Mouse (Mus musculus): ENCODE data around the gene Add2. TPM values are rescaled to one million over a fixed set of nuclear protein-coding genes. Genes with fewer than 3 reads are reported as not detected.
A peak's percentile ranks its signal among the peaks of the same experiment; 100 is the strongest.

Gene Add2
- polyA plus RNA-seq, 1 experiment from 2014 or later, result 108 TPM

- Histone ChIP-seq H3K9me3 (replicated peaks; ENCODE audit: control insufficient read depth, low read length) (no peaks in the 10 kb centered on the region), H3K4me3 (ENCODE audit: low read depth, low read length) (no peak overlapping the region), H3K9ac (ENCODE audit: low read length) (no peak overlapping the region), H3K4me2 (ENCODE audit: low read length) (no peak overlapping the region), H3K4me1 (ENCODE audit: control insufficient read depth, insufficient read depth, low read length) (no peaks in the 10 kb centered on the region), H3K27ac (ENCODE audit: low read depth, low read length) (no peak overlapping the region), H3K36me3 (ENCODE audit: control insufficient read depth, insufficient read depth, low read length) (no peaks in the 10 kb centered on the region), H3K27me3 (replicated peaks; ENCODE audit: control insufficient read depth, insufficient read depth, low read length) (no peaks in the 10 kb centered on the region)
- ATAC-seq (no peak), DNase-seq (ENCODE audit: low spot score) (no peak)
- WGBS, result 94% methylated on average over 6 of the region's 6 CpGs
Observed at GRCm38 (mm10) chr6:86144986-86145385, 116.5 kb downstream of the Add2 start.

- no peak overlapping the region for H3K4me3 ChIP-seq (ENCODE audit: low read depth, low read length)
- H3K27me3 ChIP-seq (replicated peaks; ENCODE audit: control insufficient read depth, insufficient read depth, low read length), result no peaks in the 10 kb centered on the region
- H3K4me1 ChIP-seq (ENCODE audit: control insufficient read depth, insufficient read depth, low read length), result no peaks in the 10 kb centered on the region
- DNase-seq (ENCODE audit: low spot score) (no peak), ATAC-seq (no peak)
- no peaks in the 10 kb centered on the region for H3K36me3 ChIP-seq (ENCODE audit: control insufficient read depth, insufficient read depth, low read length)
- no peak overlapping the region for H3K4me2 ChIP-seq (ENCODE audit: low read length)
- no peaks in the 10 kb centered on the region for H3K9me3 ChIP-seq (replicated peaks; ENCODE audit: control insufficient read depth, low read length)
- H3K27ac ChIP-seq (ENCODE audit: low read depth, low read length), result no peak overlapping the region
- H3K9ac ChIP-seq (ENCODE audit: low read length), result no peak overlapping the region
- 81% methylated on average over 4 of the region's 4 CpGs for WGBS
Observed at GRCm38 (mm10) chr6:86148518-86148917, 120.0 kb downstream of the Add2 start.

GRCm38 (mm10) chr6:86149001-86149400, 120.5 kb downstream of the Add2 start:
- H3K9me3 ChIP-seq (replicated peaks; ENCODE audit: control insufficient read depth, low read length), result no peaks in the 10 kb centered on the region
- ATAC-seq, result no peak
- 59% methylated on average over 4 of the region's 4 CpGs for WGBS
- no peak overlapping the region for H3K4me3 ChIP-seq (ENCODE audit: low read depth, low read length)
- no peaks in the 10 kb centered on the region for H3K27me3 ChIP-seq (replicated peaks; ENCODE audit: control insufficient read depth, insufficient read depth, low read length)
- DNase-seq (ENCODE audit: low spot score), result no peak
- H3K27ac ChIP-seq (ENCODE audit: low read depth, low read length), result no peak overlapping the region
- no peaks in the 10 kb centered on the region for H3K4me1 ChIP-seq (ENCODE audit: control insufficient read depth, insufficient read depth, low read length)
- H3K36me3 ChIP-seq (ENCODE audit: control insufficient read depth, insufficient read depth, low read length), result no peaks in the 10 kb centered on the region
- no peak overlapping the region for H3K4me2 ChIP-seq (ENCODE audit: low read length)
- H3K9ac ChIP-seq (ENCODE audit: low read length), result no peak overlapping the region

GRCm38 (mm10) chr6:86152676-86153075, 124.2 kb downstream of the Add2 start:
- ATAC-seq (no peak), DNase-seq (ENCODE audit: low spot score) (no peak)
- WGBS, result 95% methylated on average over 7 of the region's 7 CpGs
- Histone ChIP-seq H3K4me3 (ENCODE audit: low read depth, low read length) (no peak overlapping the region), H3K36me3 (ENCODE audit: control insufficient read depth, insufficient read depth, low read length) (no peaks in the 10 kb centered on the region), H3K4me2 (ENCODE audit: low read length) (no peak overlapping the region), H3K27ac (ENCODE audit: low read depth, low read length) (no peak overlapping the region), H3K9me3 (replicated peaks; ENCODE audit: control insufficient read depth, low read length) (no peaks in the 10 kb centered on the region), H3K4me1 (ENCODE audit: control insufficient read depth, insufficient read depth, low read length) (no peaks in the 10 kb centered on the region), H3K27me3 (replicated peaks; ENCODE audit: control insufficient read depth, insufficient read depth, low read length) (no peaks in the 10 kb centered on the region), H3K9ac (ENCODE audit: low read length) (no peak overlapping the region)

GRCm38 (mm10) chr6:86153436-86153990, 125.0 kb downstream of the Add2 start:
- no peak for ATAC-seq
- Histone ChIP-seq H3K27me3 (replicated peaks; ENCODE audit: control insufficient read depth, insufficient read depth, low read length) (no peaks in the 10 kb centered on the region), H3K9me3 (replicated peaks; ENCODE audit: control insufficient read depth, low read length) (no peaks in the 10 kb centered on the region), H3K9ac (ENCODE audit: low read length) (no peak overlapping the region), H3K36me3 (ENCODE audit: control insufficient read depth, insufficient read depth, low read length) (no peaks in the 10 kb centered on the region), H3K4me2 (ENCODE audit: low read length) (no peak overlapping the region), H3K4me3 (ENCODE audit: low read depth, low read length) (no peak overlapping the region), H3K4me1 (ENCODE audit: control insufficient read depth, insufficient read depth, low read length) (no peaks in the 10 kb centered on the region), H3K27ac (ENCODE audit: low read depth, low read length) (no peak overlapping the region)
- 78% methylated on average over 8 of the region's 8 CpGs for WGBS
- DNase-seq (ENCODE audit: low spot score), result no peak

- Histone ChIP-seq H3K27me3 (replicated peaks; ENCODE audit: control insufficient read depth, insufficient read depth, low read length) (no peaks in the 10 kb centered on the region), H3K4me3 (ENCODE audit: low read depth, low read length) (no peak overlapping the region), H3K4me1 (ENCODE audit: control insufficient read depth, insufficient read depth, low read length) (no peaks in the 10 kb centered on the region), H3K4me2 (ENCODE audit: low read length) (no peak overlapping the region), H3K9ac (ENCODE audit: low read length) (no peak overlapping the region), H3K27ac (ENCODE audit: low read depth, low read length) (no peak overlapping the region), H3K9me3 (replicated peaks; ENCODE audit: control insufficient read depth, low read length) (no peaks in the 10 kb centered on the region), H3K36me3 (ENCODE audit: control insufficient read depth, insufficient read depth, low read length) (no peaks in the 10 kb centered on the region)
- WGBS, result 83% methylated on average over 5 of the region's 5 CpGs
- DNase-seq (ENCODE audit: low spot score) (no peak), ATAC-seq (no peak)
Observed at GRCm38 (mm10) chr6:86154006-86154405, 125.5 kb downstream of the Add2 start.

- H3K4me1 ChIP-seq (ENCODE audit: control insufficient read depth, insufficient read depth, low read length), result no peaks in the 10 kb centered on the region
- no peak overlapping the region for H3K4me3 ChIP-seq (ENCODE audit: low read depth, low read length)
- no peaks in the 10 kb centered on the region for H3K9me3 ChIP-seq (replicated peaks; ENCODE audit: control insufficient read depth, low read length)
- H3K27ac ChIP-seq (ENCODE audit: low read depth, low read length), result no peak overlapping the region
- no peaks in the 10 kb centered on the region for H3K27me3 ChIP-seq (replicated peaks; ENCODE audit: control insufficient read depth, insufficient read depth, low read length)
- ATAC-seq (no peak), DNase-seq (ENCODE audit: low spot score) (no peak)
- H3K4me2 ChIP-seq (ENCODE audit: low read length), result no peak overlapping the region
- H3K9ac ChIP-seq (ENCODE audit: low read length), result no peak overlapping the region
- no peaks in the 10 kb centered on the region for H3K36me3 ChIP-seq (ENCODE audit: control insufficient read depth, insufficient read depth, low read length)
- 75% methylated on average over 2 of the region's 2 CpGs for WGBS
Observed at GRCm38 (mm10) chr6:86154481-86154880, 126.0 kb downstream of the Add2 start.

- no peak overlapping the region for H3K4me3 ChIP-seq (ENCODE audit: low read depth, low read length)
- H3K36me3 ChIP-seq (ENCODE audit: control insufficient read depth, insufficient read depth, low read length), result no peaks in the 10 kb centered on the region
- 52% methylated on average over 17 of the region's 17 CpGs for WGBS
- H3K9ac ChIP-seq (ENCODE audit: low read length), result no peak overlapping the region
- no peaks in the 10 kb centered on the region for H3K27me3 ChIP-seq (replicated peaks; ENCODE audit: control insufficient read depth, insufficient read depth, low read length)
- no peaks in the 10 kb centered on the region for H3K9me3 ChIP-seq (replicated peaks; ENCODE audit: control insufficient read depth, low read length)
- no peak overlapping the region for H3K4me2 ChIP-seq (ENCODE audit: low read length)
- DNase-seq (ENCODE audit: low spot score) (peak; percentile 61), ATAC-seq (peak; percentile 57)
- no peak overlapping the region for H3K27ac ChIP-seq (ENCODE audit: low read depth, low read length)
- no peaks in the 10 kb centered on the region for H3K4me1 ChIP-seq (ENCODE audit: control insufficient read depth, insufficient read depth, low read length)
Observed at GRCm38 (mm10) chr6:86157253-86158234, 129.1 kb downstream of the Add2 start.

- Histone ChIP-seq H3K27ac (ENCODE audit: low read depth, low read length) (no peak overlapping the region), H3K4me1 (ENCODE audit: control insufficient read depth, insufficient read depth, low read length) (no peaks in the 10 kb centered on the region), H3K9ac (ENCODE audit: low read length) (no peak overlapping the region), H3K9me3 (replicated peaks; ENCODE audit: control insufficient read depth, low read length) (no peaks in the 10 kb centered on the region), H3K4me2 (ENCODE audit: low read length) (no peak overlapping the region), H3K36me3 (ENCODE audit: control insufficient read depth, insufficient read depth, low read length) (no peaks in the 10 kb centered on the region), H3K4me3 (ENCODE audit: low read depth, low read length) (no peak overlapping the region), H3K27me3 (replicated peaks; ENCODE audit: control insufficient read depth, insufficient read depth, low read length) (no peaks in the 10 kb centered on the region)
- ATAC-seq (no peak), DNase-seq (ENCODE audit: low spot score) (no peak)
- 82% methylated on average over 3 of the region's 3 CpGs for WGBS
Observed at GRCm38 (mm10) chr6:86160878-86161277, 132.4 kb downstream of the Add2 start.
